Mouse (Mus musculus) limb, embryonic 10.5 days (tissue): ENCODE measurements around the gene Arhgap25. TPM values are rescaled to one million over a fixed set of nuclear protein-coding genes. Genes with fewer than 3 reads are reported as not detected.
"Not testable (repeated sequence)": the region's sequence is repeated elsewhere in the genome, so short reads cannot be mapped to it uniquely, and the experiment has no call there.

Experiments used
- DNase-seq: peaks from one replicate; pipeline ENCODE4 v3.0.0-alpha.2; 2017; ENCODE audit warnings: low spot score
- H3K27ac ChIP-seq: fragments of 300-500 bp; sonication (generic); 2 replicates; pipeline ENCODE4 v1.5.1; 2016; ENCODE audit warnings: mild to moderate bottlenecking
- H3K27me3 ChIP-seq: fragments of 300-500 bp; sonication (generic); 2 replicates; pipeline ENCODE4 v1.6.1; 2016; ENCODE audit warnings: low read depth, mild to moderate bottlenecking; ENCODE audit not compliant: poor library complexity, severe bottlenecking
- H3K36me3 ChIP-seq: fragments of 300-500 bp; sonication (generic); 2 replicates; pipeline ENCODE4 v1.6.1; 2016; ENCODE audit warnings: mild to moderate bottlenecking, moderate library complexity
- H3K4me1 ChIP-seq: fragments of 300-500 bp; sonication (generic); 2 replicates; pipeline ENCODE4 v1.6.1; 2016
- H3K4me3 ChIP-seq: fragments of 300-500 bp; sonication (generic); 2 replicates; pipeline ENCODE4 v1.5.1; 2016; ENCODE audit warnings: mild to moderate bottlenecking, moderate library complexity
- H3K9me3 ChIP-seq: fragments of 300-500 bp; sonication (generic); replicated peaks from 2 replicates; pipeline ENCODE4 v1.6.1; 2016; ENCODE audit warnings: mild to moderate bottlenecking
- WGBS: fragments of 180-500 bp; shearing (Covaris S2); methylation state at CpG from one replicate; pipeline ENCODE4 v1.1.7; 2016; 5-methylcytosine and 5-hydroxymethylcytosine counted together
- polyA plus RNA-seq: library from polyadenylated mRNA; unstranded; fragments of >200 nt; fragmentation: Nextera tagmentation; extraction: Ambion mirVana; gene quantifications from 2 replicates; pipeline ENCODE4 v1.2.1, GENCODE M21; 2016

Gene Arhgap25
- polyA plus RNA-seq, 1 experiment from 2014 or later = 2.3 TPM

GRCm38 (mm10) chr6:87484806-87485205 lies 48.3 kb downstream of the Arhgap25 start:
- peaks cover 8% of the 10 kb centered on the region; the same call in 1 of the 2 replicates for H3K4me1 ChIP-seq
- H3K4me3 ChIP-seq = no peak overlapping the region
- no peaks in the 10 kb centered on the region for H3K9me3 ChIP-seq
- DNase-seq = no peak
- H3K27ac ChIP-seq = no peak overlapping the region
- H3K36me3 ChIP-seq = no peaks in the 10 kb centered on the region
- WGBS = 84% methylated on average over 5 of the region's 5 CpGs
- no peaks in the 10 kb centered on the region for H3K27me3 ChIP-seq

DNA sequence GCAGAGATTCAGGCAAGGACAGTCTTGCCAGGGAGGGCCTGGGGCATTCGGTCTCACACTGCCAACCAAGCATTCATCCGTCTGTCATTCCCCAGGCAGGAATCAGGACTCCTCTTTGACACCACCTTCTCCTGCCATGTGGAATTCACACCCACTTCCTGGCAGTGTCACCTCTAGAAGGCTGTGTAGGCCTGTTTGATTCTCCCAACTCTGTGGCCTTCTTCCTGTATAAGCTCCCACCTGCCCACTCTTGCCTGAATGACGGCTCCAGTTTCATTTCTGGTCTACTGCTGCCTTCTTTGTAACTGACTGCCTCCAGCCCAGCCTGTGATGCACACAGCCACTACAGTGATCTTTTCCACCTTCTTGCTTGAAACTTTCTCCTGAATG lies 49.2 kb downstream of the Arhgap25 start:
- no peak overlapping the region for H3K27ac ChIP-seq
- H3K4me1 ChIP-seq = peaks cover 8% of the 10 kb centered on the region; the same call in 1 of the 2 replicates
- H3K36me3 ChIP-seq = no peaks in the 10 kb centered on the region
- DNase-seq = no peak
- H3K4me3 ChIP-seq = no peak overlapping the region
- no peaks in the 10 kb centered on the region for H3K27me3 ChIP-seq
- H3K9me3 ChIP-seq = no peaks in the 10 kb centered on the region
- 48% methylated on average over 3 of the region's 3 CpGs for WGBS

DNA sequence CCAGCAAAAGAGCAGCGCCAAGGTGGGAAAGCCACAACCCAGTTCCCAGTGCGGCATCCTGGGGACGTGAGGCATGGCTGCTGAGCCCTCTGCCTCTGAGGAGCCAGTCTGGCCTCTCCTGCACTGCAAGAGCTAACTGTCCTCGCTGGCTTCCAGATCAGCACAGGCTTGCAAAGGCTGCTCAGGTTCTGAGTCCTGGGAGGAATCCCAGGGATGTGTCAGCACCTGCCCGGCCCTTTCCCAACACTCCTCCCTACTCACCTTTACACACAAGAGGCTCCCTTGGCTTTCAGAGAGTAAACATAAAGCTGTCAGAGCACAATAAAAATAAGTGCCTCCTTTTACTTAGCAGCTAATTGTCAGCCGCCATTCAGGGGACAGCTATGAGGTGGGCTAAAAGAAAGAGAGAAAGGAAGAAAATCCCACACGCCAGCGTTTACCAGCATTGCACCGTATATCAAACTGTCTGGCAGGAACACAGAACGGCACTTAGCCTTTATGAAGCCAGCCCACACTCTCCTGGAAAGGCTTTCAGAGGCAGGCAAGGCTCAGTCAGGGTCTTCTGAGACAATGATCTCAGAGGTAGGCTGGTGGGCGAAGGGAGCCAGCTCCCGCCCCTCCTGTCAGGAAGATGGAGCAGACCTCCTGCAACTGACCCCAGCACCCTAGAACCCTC lies 49.7 kb downstream of the Arhgap25 start:
- no peak for DNase-seq
- Histone ChIP-seq H3K36me3 (no peaks in the 10 kb centered on the region), H3K9me3 (no peaks in the 10 kb centered on the region), H3K27me3 (no peaks in the 10 kb centered on the region), H3K4me3 (no peak overlapping the region), H3K27ac (no peak overlapping the region), H3K4me1 (peaks cover 8% of the 10 kb centered on the region; the same call in 1 of the 2 replicates)
- 40% methylated on average over 12 of the region's 12 CpGs for WGBS

DNA sequence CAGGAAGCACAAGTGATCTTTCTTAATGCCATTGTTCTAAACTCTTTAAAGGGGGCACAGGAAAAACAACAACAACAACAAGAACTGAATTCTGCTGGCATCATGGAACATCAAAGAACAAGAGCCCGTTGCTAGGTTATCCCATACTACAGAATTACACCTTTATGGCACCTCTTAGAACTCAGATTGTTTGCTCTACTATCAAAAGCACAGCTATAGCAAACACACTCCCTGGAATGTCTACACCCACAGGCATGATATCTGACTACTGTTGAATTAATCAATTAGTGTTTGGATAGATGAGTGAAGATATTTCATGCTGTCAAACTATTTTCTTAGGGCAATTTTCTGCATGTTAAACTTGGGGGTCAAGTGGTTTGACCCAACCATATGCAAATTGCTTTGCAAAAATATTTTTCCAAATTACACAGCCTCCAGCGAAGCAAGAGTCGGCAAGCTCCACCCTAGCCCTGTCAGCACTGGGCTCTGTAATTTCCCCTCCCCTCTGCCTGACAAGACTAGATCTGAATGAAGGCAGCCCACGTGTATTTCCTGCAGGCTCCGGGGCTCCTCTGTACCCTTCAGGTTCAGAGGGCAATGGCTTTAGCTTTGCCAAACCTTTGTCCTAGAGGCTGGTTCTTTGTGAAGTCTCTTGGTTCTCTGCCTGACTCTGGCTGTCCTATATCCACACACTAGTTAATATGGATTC lies 53.6 kb downstream of the Arhgap25 start:
- WGBS = 58% methylated on average over 5 of the region's 5 CpGs
- no peak overlapping the region for H3K27ac ChIP-seq
- peaks cover 8% of the 10 kb centered on the region; the same call in 1 of the 2 replicates for H3K4me1 ChIP-seq
- no peaks in the 10 kb centered on the region for H3K27me3 ChIP-seq
- no peaks in the 10 kb centered on the region for H3K9me3 ChIP-seq
- no peaks in the 10 kb centered on the region for H3K36me3 ChIP-seq
- DNase-seq = no peak
- no peak overlapping the region for H3K4me3 ChIP-seq

GRCm38 (mm10) chr6:87478847-87479246 lies 54.2 kb downstream of the Arhgap25 start:
- peaks cover 8% of the 10 kb centered on the region; the same call in 1 of the 2 replicates for H3K4me1 ChIP-seq
- no peaks in the 10 kb centered on the region for H3K36me3 ChIP-seq
- no peak overlapping the region for H3K4me3 ChIP-seq
- H3K27me3 ChIP-seq = no peaks in the 10 kb centered on the region
- H3K27ac ChIP-seq = no peak overlapping the region
- no peak for DNase-seq
- no peaks in the 10 kb centered on the region for H3K9me3 ChIP-seq
- 56% methylated on average over 4 of the region's 4 CpGs for WGBS

GRCm38 (mm10) chr6:87475223-87475622 lies 57.8 kb downstream of the Arhgap25 start:
- H3K4me3 ChIP-seq = no peak overlapping the region
- no peak for DNase-seq
- no peaks in the 10 kb centered on the region for H3K4me1 ChIP-seq
- WGBS = 89% methylated on average over 5 of the region's 5 CpGs
- no peaks in the 10 kb centered on the region for H3K27me3 ChIP-seq
- H3K9me3 ChIP-seq = no peaks in the 10 kb centered on the region
- no peak overlapping the region for H3K27ac ChIP-seq
- no peaks in the 10 kb centered on the region for H3K36me3 ChIP-seq

DNA sequence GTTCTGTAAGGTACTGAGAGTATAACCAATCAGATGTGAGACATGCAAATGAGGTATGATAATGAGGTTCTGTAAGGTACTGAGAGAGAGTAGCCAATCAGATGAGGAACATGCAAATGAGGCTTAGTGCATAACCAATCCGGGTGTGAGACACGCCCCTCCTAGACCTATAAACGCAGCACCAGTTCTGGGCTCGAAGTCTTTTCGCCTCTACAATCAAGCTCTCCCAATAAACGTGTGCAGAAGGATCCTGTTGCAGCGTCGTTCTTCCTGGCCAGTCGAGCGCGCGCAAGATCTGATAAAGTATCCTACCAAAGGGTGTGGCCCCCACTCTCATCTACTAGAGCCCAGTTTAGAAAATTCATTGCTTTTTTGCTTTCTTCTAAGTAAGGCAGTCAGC lies 63.0 kb downstream of the Arhgap25 start:
- H3K4me3 ChIP-seq, H3K27me3 ChIP-seq, DNase-seq, H3K27ac ChIP-seq, H3K4me1 ChIP-seq, H3K9me3 ChIP-seq, H3K36me3 ChIP-seq: not testable (repeated sequence)
- 93% methylated on average over 12 of the region's 12 CpGs for WGBS

DNA sequence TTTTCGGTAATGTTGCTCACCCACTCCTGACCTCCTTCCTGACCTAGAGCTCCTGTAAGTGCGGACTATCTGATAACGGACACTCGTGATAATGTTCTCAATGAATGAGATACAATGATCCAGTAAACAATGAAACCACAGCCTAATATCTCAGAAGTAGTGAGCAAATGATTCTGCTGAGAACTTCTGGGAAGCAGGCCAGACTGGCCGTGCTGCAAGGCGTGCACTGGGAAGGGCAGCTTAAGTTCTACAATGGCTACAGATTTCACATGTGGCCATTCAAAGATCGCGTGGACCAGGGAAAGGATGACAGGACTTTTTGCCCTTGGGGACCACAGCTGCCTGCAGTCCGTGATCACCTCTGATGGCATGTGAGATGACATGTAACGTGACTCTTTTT lies 64.7 kb downstream of the Arhgap25 start:
- no peaks in the 10 kb centered on the region for H3K9me3 ChIP-seq
- H3K4me1 ChIP-seq = peaks cover 7% of the 10 kb centered on the region
- no peaks in the 10 kb centered on the region for H3K36me3 ChIP-seq
- DNase-seq = no peak
- H3K27ac ChIP-seq = no peak overlapping the region
- 93% methylated on average over 10 of the region's 10 CpGs for WGBS
- H3K27me3 ChIP-seq = no peaks in the 10 kb centered on the region
- H3K4me3 ChIP-seq = no peak overlapping the region

DNA sequence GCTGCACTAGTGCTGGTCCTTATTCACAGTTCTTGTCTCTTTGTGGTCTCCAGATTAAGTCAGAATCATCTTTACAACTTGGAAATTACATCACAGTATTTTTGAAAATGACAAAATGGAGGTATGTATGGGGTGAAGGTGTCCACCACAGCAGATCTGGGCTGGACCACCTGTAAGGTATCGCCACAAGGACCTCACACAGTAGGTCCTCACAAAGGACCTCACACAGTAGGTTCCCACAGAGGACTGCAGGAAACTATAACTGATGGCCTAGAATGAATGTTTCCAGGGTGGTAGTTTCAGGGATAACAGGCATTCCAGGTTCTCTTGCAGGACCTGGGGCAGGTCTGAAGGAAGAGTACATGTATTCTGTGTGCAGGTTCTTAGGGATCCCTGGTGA lies 65.7 kb downstream of the Arhgap25 start:
- peaks cover 7% of the 10 kb centered on the region for H3K4me1 ChIP-seq
- H3K36me3 ChIP-seq = no peaks in the 10 kb centered on the region
- no peaks in the 10 kb centered on the region for H3K9me3 ChIP-seq
- no peaks in the 10 kb centered on the region for H3K27me3 ChIP-seq
- H3K4me3 ChIP-seq = no peak overlapping the region
- 97% methylated on average over 1 of the region's 1 CpGs for WGBS
- DNase-seq = no peak
- H3K27ac ChIP-seq = no peak overlapping the region

GRCm38 (mm10) chr6:87466221-87466620 lies 66.8 kb downstream of the Arhgap25 start:
- H3K4me3 ChIP-seq = 0 out of 2 replicates have a peak overlapping the region, but pooled peaks have one; percentile 14

GRCm38 (mm10) chr6:87455507-87455906 lies 77.6 kb downstream of the Arhgap25 start:
- WGBS = 83% methylated on average over 6 of the region's 6 CpGs
- Histone ChIP-seq H3K36me3 (no peaks in the 10 kb centered on the region), H3K9me3 (no peaks in the 10 kb centered on the region), H3K4me3 (no peak overlapping the region), H3K27me3 (no peaks in the 10 kb centered on the region), H3K4me1 (no peaks in the 10 kb centered on the region), H3K27ac (no peak overlapping the region)
- DNase-seq = no peak

More at GRCm38 (mm10) chr6:87466221-87466620, 66.8 kb downstream of the Arhgap25 start:
- Histone ChIP-seq H3K27me3 (no peaks in the 10 kb centered on the region), H3K27ac (peak overlapping the region; percentile 62), H3K36me3 (no peaks in the 10 kb centered on the region), H3K9me3 (no peaks in the 10 kb centered on the region), H3K4me1 (peaks cover 7% of the 10 kb centered on the region)
- peak; percentile 87 for DNase-seq
- WGBS = 12% methylated on average over 12 of the region's 12 CpGs

- H3K9me3 ChIP-seq = no peaks in the 10 kb centered on the region
- WGBS = 68% methylated on average over 3 of the region's 3 CpGs
- no peaks in the 10 kb centered on the region for H3K4me1 ChIP-seq
- H3K27me3 ChIP-seq = no peaks in the 10 kb centered on the region
- no peak for DNase-seq
- no peak overlapping the region for H3K27ac ChIP-seq
- no peak overlapping the region for H3K4me3 ChIP-seq
- H3K36me3 ChIP-seq = no peaks in the 10 kb centered on the region
These were observed 81.3 kb downstream of the Arhgap25 start for GRCm38 (mm10) chr6:87451771-87452170.

DNA sequence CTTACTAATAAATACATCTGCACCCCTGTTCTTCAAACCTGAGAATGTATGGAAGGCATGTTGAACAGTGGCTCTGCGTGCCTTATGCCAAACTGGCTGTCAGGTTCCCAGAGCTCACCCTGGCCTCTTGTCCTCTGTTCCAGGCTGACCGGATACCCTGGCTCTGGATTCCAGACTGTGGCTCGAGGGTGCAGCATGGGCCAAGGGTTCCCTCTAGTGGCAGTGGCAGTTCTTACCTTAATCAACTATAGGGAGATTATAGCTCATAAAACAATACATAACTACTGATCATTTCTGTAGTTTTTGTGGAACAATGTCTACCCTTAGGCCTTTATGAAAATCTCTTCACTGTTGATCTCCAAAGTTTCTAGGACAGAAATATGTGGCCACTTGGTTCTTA lies 82.0 kb downstream of the Arhgap25 start:
- WGBS = 73% methylated on average over 3 of the region's 3 CpGs
- Histone ChIP-seq H3K27me3 (no peaks in the 10 kb centered on the region), H3K4me1 (no peaks in the 10 kb centered on the region), H3K9me3 (no peaks in the 10 kb centered on the region), H3K27ac (no peak overlapping the region), H3K36me3 (no peaks in the 10 kb centered on the region), H3K4me3 (no peak overlapping the region)
- DNase-seq = no peak
